Mouse (Mus musculus): ENCODE results near the gene Nat8l. TPM values are rescaled to one million over a fixed set of nuclear protein-coding genes. Genes with fewer than 3 reads are reported as not detected.

Gene Nat8l
- polyA plus RNA-seq (2014; fragmentation: Illumina TruSeq; extraction: RNeasy Lipid Tissue Mini Kit (QIAGEN cat#74804)): 0.11 TPM

DNA sequence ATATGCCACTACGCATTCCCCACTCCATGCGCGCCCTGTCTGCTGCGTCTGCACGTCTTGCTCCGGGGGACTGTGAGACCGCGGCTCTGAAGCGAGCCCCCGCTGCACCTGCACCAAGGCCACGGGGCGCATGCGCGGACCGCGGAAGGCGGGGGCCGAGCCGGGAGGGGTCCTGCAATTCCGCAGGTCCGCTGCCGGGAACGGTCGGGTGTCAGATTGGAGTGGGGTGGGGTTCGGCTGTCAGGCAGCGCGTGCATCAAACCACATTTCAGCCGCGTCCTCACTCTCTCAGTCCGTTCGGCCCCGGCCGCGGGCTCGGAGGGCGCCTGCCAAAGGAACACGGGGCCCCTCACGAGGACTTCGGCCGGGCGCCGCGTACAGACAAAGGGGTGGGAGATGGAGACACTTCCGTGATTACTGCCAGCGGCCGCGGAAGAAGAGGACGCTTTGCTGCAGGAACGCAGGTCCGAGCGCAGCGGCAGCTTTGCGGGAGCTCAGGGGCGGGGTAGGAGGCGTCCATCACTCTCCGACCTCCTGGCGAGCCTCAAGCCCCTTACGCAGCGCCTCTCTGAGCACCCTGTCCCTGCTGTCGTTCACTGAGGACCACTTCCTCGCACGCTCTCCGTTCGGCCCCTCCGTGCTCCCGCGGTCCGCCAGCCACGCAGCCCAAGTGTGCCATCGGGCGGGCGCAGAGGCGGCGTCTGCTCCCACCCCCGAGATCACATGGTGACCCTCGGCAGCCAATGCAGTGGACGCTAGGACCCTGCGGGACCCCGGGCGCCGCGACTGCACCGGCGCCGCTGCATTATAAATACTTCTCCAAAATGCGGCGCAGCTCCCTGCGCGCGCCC lies at the start of gene Nat8l:
Gene Nat8l, plus strand, starts transcription at position 142 of the 851 bp plus-strand sequence.

DNA sequence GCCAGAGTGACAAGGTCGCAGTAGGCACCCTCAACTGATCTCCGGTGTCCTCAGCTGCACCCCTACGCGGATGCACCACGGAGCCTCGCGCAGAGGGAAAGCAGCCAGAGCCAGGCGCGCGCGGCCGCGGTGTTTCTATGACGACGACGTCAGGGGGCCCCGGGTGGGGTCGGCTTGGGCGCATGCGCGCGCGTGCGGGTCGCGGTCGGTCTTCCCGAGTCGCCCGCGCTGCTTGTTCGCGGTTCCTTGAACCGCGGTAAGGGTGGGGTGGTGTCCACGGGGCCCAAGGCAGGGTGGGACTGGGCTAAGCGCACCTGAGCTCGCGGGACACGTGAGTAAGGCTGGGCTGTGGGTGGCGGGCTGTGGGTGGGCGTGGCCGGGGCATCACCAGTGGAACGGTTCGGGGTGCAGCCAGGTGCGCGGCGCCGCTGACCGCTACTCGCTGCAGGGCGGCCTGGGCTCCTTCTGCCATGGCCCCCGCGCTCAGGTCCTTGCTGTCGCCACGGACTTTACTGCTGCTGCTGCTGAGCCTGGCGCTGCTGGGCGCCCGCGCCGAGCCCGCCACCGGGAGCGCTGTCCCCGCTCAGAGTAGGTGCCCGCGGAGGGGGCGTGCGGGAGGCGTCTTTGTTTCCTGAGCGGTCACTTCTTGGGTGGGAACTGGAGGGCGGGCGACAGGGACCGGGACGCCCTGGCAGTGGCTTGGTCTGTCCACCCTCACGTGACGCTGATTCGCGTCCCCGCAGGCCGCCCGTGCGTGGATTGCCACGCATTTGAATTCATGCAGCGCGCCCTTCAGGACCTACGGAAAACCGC lies 12.3 kb upstream of the Nat8l start, which contains the start of gene Gm1673:
Gene Gm1673, plus strand, starts transcription at position 125 of the 813 bp plus-strand sequence.

Other genes starting within 250 kb of the Nat8l start
- 7.2 TPM for gene Letm1, start 213.2 kb upstream of the Nat8l start, polyA plus RNA-seq (2014; fragmentation: Illumina TruSeq; extraction: RNeasy Lipid Tissue Mini Kit (QIAGEN cat#74804))
- 171 TPM for gene Nsd2, start 175.3 kb upstream of the Nat8l start, polyA plus RNA-seq (2014; fragmentation: Illumina TruSeq; extraction: RNeasy Lipid Tissue Mini Kit (QIAGEN cat#74804))
- gene Nelfa, start 59.6 kb upstream of the Nat8l start, polyA plus RNA-seq (2014; fragmentation: Illumina TruSeq; extraction: RNeasy Lipid Tissue Mini Kit (QIAGEN cat#74804)): 5.2 TPM
- gene Gm1673, start 12.6 kb upstream of the Nat8l start, polyA plus RNA-seq (2014; fragmentation: Illumina TruSeq; extraction: RNeasy Lipid Tissue Mini Kit (QIAGEN cat#74804)): not detected
- gene Poln, start 173.5 kb downstream of the Nat8l start, polyA plus RNA-seq (2014; fragmentation: Illumina TruSeq; extraction: RNeasy Lipid Tissue Mini Kit (QIAGEN cat#74804)): 1.0 TPM
- 117 TPM for gene Haus3, start 173.5 kb downstream of the Nat8l start, polyA plus RNA-seq (2014; fragmentation: Illumina TruSeq; extraction: RNeasy Lipid Tissue Mini Kit (QIAGEN cat#74804))
- gene Mxd4, start 191.7 kb downstream of the Nat8l start, polyA plus RNA-seq (2014; fragmentation: Illumina TruSeq; extraction: RNeasy Lipid Tissue Mini Kit (QIAGEN cat#74804)): 12.6 TPM

Data from ovary, adult 10 weeks (tissue).